Mouse (Mus musculus) ZHBTc4 (cell line): ENCODE data around the gene Calhm6.

Source experiments
- DNase-seq: peaks from one replicate; pipeline ENCODE4 v3.0.0-alpha.2; 2011; ENCODE audit warnings: low read depth, low spot score

The Calhm6 gene

GRCm38 (mm10) chr10:34110863-34111465 lies 16.8 kb downstream of the Calhm6 start:
- DNase-seq: peak; percentile 30

GRCm38 (mm10) chr10:34096418-34096883 lies 31.3 kb downstream of the Calhm6 start, which contains the start of gene Calhm5:
Gene Calhm5 (minus strand): TSS chr10:34096519.
- peak; percentile 92 for DNase-seq

- no peak for DNase-seq
Observed at GRCm38 (mm10) chr10:34095964-34096363, 31.8 kb downstream of the Calhm6 start.

- DNase-seq: no peak
Observed at GRCm38 (mm10) chr10:34095147-34095546, 32.6 kb downstream of the Calhm6 start.

- no peak for DNase-seq
Observed at GRCm38 (mm10) chr10:34091888-34092287, 35.9 kb downstream of the Calhm6 start.

GRCm38 (mm10) chr10:34090481-34090880 lies 37.3 kb downstream of the Calhm6 start:
- DNase-seq: no peak

- no peak for DNase-seq
Observed at GRCm38 (mm10) chr10:34089517-34089916, 38.3 kb downstream of the Calhm6 start.

- no peak for DNase-seq
Observed at GRCm38 (mm10) chr10:34088515-34088914, 39.3 kb downstream of the Calhm6 start.

- DNase-seq: no peak
Observed at GRCm38 (mm10) chr10:34086514-34086913, 41.3 kb downstream of the Calhm6 start.
